Mouse (Mus musculus) thymus, adult 2 months (tissue): Measurements from ENCODE around the gene Stag3. TPM values are rescaled to one million over a fixed set of nuclear protein-coding genes. Genes with fewer than 3 reads are reported as not detected.

ENCODE experiments used
- DNase-seq: peaks from one replicate; pipeline ENCODE4 v3.0.0; 2021
- H3K27ac ChIP-seq: fragments of 200-500 bp; 2 replicates; pipeline ENCODE4 v1.5.1; 2012; ENCODE audit warnings: low read length, control low read depth; ENCODE audit not compliant: control insufficient read depth, insufficient read depth
- H3K27me3 ChIP-seq: fragments of 200-500 bp; 2 replicates; pipeline ENCODE4 v1.6.1; 2012; ENCODE audit warnings: mild to moderate bottlenecking, low read length, moderate library complexity, mixed read lengths; ENCODE audit not compliant: control insufficient read depth, insufficient read depth
- H3K36me3 ChIP-seq: fragments of 200-500 bp; 2 replicates; pipeline ENCODE4 v1.6.1; 2012; ENCODE audit warnings: mild to moderate bottlenecking, low read length, moderate library complexity; ENCODE audit not compliant: control insufficient read depth, insufficient read depth
- H3K4me1 ChIP-seq: fragments of 200-500 bp; replicated peaks from 2 replicates; pipeline ENCODE4 v1.6.1; 2012; ENCODE audit warnings: low read length; ENCODE audit not compliant: control insufficient read depth, insufficient read depth
- H3K4me3 ChIP-seq: fragments of 200-500 bp; 2 replicates; pipeline ENCODE4 v1.5.1; 2012; ENCODE audit warnings: mild to moderate bottlenecking, low read length, control low read depth, moderate library complexity; ENCODE audit not compliant: control insufficient read depth, insufficient read depth
- CTCF ChIP-seq: fragments of 200-500 bp; IDR thresholded peaks from 2 replicates; pipeline ENCODE4 v1.5.1; 2012; ENCODE audit warnings: mild to moderate bottlenecking, control low read depth, low read length, moderate library complexity, borderline replicate concordance; ENCODE audit not compliant: control insufficient read depth, poor library complexity, insufficient read depth; ENCODE audit errors: extremely low read depth
- POLR2A ChIP-seq: fragments of 200-500 bp; IDR thresholded peaks from 2 replicates; pipeline ENCODE4 v1.6.1; 2012; ENCODE audit warnings: mild to moderate bottlenecking, low read length, control low read depth, moderate library complexity; ENCODE audit not compliant: control insufficient read depth, poor library complexity, insufficient read depth; ENCODE audit errors: extremely low read depth
- WGBS: fragments of 180-500 bp; shearing (Covaris S2); methylation state at CpG from one replicate; pipeline ENCODE4 v1.1.7; 2018; 5-methylcytosine and 5-hydroxymethylcytosine counted together
- polyA plus RNA-seq: library from polyadenylated mRNA; depleted of rRNA; stranded (reverse); fragments of >200 nt; gene quantifications from 2 replicates; pipeline ENCODE4 v1.2.3, GENCODE M21; 2012; rRNA removed

The Stag3 gene
- 4.7 and 5.4 TPM in 2 replicates for polyA plus RNA-seq

DNA sequence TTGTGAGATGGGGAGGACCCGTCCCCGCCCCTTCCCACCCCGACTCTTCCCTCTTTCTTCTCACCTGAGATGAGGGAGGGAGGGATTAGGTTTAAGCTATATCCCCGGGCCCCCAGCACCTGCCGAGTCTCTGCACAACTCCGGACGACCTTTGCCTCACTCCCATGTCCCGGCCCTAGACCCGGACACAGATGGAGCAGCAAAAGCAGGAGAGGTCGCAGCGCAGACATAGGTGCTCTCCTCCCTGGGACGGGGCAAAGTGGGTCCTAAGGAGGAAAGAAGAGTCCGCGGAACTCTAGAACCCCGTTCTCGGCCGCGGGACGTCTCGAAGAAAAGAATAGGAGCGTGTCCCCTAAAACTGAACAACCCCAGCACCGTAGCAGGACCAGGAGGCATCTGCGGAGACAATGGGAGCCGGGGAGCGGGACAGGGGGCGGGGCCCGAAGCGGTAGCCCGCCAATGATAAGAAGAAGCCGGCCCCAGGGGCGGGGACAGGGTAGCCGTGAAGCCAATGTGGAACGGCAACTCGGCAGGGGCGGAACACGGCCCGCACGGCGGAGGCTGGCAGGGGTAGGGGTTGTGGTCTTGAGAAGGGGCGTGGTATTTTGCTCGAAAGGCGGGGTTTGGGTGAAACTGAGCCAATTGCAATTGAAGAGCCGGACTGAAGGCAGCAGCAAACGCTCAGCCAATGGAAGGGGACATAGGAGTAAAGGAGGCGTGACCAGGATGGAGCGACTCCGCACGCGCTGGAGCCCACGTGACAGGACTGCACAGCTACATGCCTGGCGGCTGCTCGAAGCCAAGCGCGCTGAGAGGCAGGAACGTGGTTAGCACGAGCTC is at the start of gene Stag3, which contains the start of the genes Gm43720 and Gpc2:
TSS of gene Stag3 (plus strand) at position 656 of the 840 bp plus-strand sequence.
TSS of gene Gm43720 (minus strand) at position 374 of the 840 bp plus-strand sequence.
TSS of gene Gpc2 (minus strand) at position 421 of the 840 bp plus-strand sequence.
- peak; percentile 88 for DNase-seq
- Histone ChIP-seq H3K27ac (no peak within 1 kb of the TSS), H3K27me3 (no peaks in the 10 kb centered on the region), H3K36me3 (no peaks in the 10 kb centered on the region), H3K4me1 (peaks cover 7% of the 10 kb centered on the region; the same call in 1 of the 2 replicates), H3K4me3 (peak within 1 kb of the TSS; percentile 61)
- TF ChIP-seq POLR2A, result peak; percentile 23; the same call in 1 of the 2 replicates
- peak; percentile 11; the same call in 1 of the 2 replicates for TF ChIP-seq CTCF
- 1% methylated on average over 56 of the region's 56 CpGs for WGBS

DNA sequence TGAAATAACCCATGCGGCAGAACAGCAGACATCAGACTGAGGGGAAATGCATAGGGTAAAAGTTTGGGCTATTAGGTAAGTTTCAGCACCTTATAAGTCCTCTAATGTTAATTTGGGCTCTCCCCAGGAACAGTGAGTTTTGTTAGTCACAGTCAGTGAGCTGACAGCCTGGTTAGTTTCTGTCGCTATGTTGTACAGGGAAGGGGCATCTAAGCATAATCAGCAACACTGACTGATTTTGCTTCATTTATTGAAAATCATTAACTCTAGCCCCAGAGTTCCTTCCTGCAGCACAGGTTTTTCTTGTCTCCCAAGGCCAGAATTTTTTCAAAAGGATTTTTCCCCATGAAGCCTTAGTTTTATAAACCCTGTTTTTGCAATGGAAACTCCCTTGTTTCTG is 46.3 kb upstream of the Stag3 start:
- H3K4me3 ChIP-seq, result no peak overlapping the region
- no peaks in the 10 kb centered on the region for H3K36me3 ChIP-seq
- H3K4me1 ChIP-seq, result no peaks in the 10 kb centered on the region
- no peaks in the 10 kb centered on the region for H3K27me3 ChIP-seq
- WGBS, result 94% methylated on average over 2 of the region's 2 CpGs
- DNase-seq, result no peak
- TF ChIP-seq CTCF (no peak), POLR2A (no peak)
- H3K27ac ChIP-seq, result no peak overlapping the region

DNA sequence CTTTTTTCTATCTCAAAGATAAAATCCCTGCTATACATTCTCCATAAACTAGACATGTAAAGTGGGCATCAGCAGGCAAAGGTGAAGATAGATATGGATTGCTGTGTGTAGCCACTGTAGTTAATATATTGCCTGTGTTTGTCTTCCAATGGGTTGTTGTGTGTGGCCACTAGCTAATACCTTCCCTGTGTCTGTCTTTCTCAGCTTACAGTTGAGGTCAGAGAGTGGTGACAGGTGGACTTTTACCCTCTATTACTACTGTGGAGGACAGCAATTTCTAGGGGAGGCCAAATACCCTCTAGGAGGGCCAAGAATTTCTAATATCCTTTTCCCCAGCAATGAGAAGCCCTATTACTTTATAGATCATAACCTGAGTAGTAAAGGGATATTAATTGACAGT is 45.8 kb upstream of the Stag3 start:
- Histone ChIP-seq H3K4me3 (no peak overlapping the region), H3K4me1 (no peaks in the 10 kb centered on the region), H3K36me3 (no peaks in the 10 kb centered on the region), H3K27me3 (no peaks in the 10 kb centered on the region), H3K27ac (no peak overlapping the region)
- no peak for DNase-seq
- TF ChIP-seq POLR2A, result no peak
- no peak for TF ChIP-seq CTCF

DNA sequence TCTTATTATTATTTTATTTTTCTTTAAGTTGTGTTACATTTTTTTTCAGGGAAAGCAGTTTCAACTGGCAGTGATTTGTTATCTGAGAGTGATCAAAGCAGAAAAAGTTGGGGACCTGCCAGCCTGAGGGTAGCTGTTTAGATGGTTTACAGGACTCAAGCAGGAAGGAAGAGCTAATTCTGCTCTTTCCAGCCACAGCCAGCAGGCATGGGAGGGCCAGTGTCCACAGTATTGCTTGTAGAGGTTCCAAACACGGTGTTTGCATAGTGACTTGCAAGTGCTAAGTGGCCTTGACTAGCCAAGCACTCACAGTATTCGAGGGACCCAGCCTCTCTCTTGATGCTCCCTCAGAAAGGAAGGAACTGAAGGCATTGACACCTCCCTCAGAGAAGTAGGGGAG is 38.5 kb upstream of the Stag3 start:
- 17% methylated on average over 2 of the region's 2 CpGs for WGBS
- no peaks in the 10 kb centered on the region for H3K36me3 ChIP-seq
- TF ChIP-seq CTCF (no peak), POLR2A (no peak)
- no peaks in the 10 kb centered on the region for H3K27me3 ChIP-seq
- H3K4me3 ChIP-seq, result no peak overlapping the region
- no peak overlapping the region for H3K27ac ChIP-seq
- DNase-seq, result no peak
- H3K4me1 ChIP-seq, result no peaks in the 10 kb centered on the region

DNA sequence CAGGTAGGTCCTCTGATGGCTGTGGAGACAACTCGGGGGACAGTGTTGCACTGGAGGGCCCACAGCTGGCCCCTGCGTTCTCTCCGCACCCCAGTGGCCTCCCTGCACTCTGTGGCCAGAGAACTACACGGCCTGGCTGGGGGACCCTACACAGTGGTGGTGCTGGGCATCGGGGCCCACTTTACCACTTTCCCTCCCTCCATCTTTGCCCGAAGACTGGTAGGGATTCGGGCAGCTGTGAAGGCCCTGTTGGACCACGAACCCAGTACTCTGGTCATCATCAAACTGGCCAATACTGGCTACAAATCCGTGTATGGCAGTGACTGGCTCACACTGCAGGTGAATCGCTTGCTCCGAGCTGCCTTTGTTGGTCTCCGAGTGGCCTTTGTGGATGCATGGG is 28.9 kb upstream of the Stag3 start:
- DNase-seq, result no peak
- Histone ChIP-seq H3K4me1 (peaks cover 5% of the 10 kb centered on the region), H3K36me3 (no peaks in the 10 kb centered on the region), H3K27ac (no peak overlapping the region), H3K4me3 (no peak overlapping the region), H3K27me3 (no peaks in the 10 kb centered on the region)
- TF ChIP-seq CTCF, result no peak
- no peak for TF ChIP-seq POLR2A
- WGBS, result 91% methylated on average over 12 of the region's 12 CpGs

DNA sequence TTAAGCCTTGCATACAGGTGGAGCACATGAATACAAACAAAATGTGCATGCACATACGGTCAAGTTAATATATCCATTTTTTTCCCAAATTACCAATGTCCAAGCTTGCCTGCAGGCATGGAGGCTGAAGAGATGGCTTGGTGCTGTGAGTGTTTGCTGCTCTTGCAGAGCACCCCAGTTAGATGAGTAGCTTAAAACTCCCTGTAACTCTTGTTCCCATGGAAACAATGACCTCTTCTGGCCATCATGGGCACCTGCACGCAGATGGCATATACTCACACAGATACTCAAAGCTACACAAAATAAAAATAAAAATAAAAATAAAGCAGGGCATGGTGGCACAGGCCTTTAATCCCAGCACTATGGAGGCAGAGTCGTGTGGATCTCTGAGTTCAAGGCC is 27.0 kb upstream of the Stag3 start:
- H3K36me3 ChIP-seq, result no peaks in the 10 kb centered on the region
- no peak for DNase-seq
- 98% methylated on average over 3 of the region's 3 CpGs for WGBS

More for the DNA sequence above, 27.0 kb upstream of the Stag3 start:
- no peak overlapping the region for H3K27ac ChIP-seq
- H3K4me3 ChIP-seq, result no peak overlapping the region
- no peaks in the 10 kb centered on the region for H3K27me3 ChIP-seq
- peaks cover 15% of the 10 kb centered on the region for H3K4me1 ChIP-seq
- no peak for TF ChIP-seq CTCF
- TF ChIP-seq POLR2A, result no peak
